Mouse (Mus musculus): ENCODE data around the gene Slc4a1. TPM values are rescaled to one million over a fixed set of nuclear protein-coding genes. Genes with fewer than 3 reads are reported as not detected.
A peak's percentile ranks its signal among the peaks of the same experiment; 100 is the strongest.

Gene Slc4a1
- total and polyA plus RNA-seq, 2 experiments from 2014 or later: 0.24 to 0.68 TPM

- Histone ChIP-seq H3K9me3 (ENCODE audit: low read length) (no peaks in the 10 kb centered on the region), H3K36me3 (ENCODE audit: insufficient read depth) (peaks cover 18% of the 10 kb centered on the region), H3K27me3 (ENCODE audit: insufficient read depth, low read length) (no peaks in the 10 kb centered on the region), H3K4me1 (ENCODE audit: insufficient read depth) (peaks cover 9% of the 10 kb centered on the region; the same call in 1 of the 2 replicates), H3K27ac (ENCODE audit: low read depth, low read length) (peak overlapping the region; percentile 99), H3K4me2 (ENCODE audit: low read depth) (peak overlapping the region; percentile 86), H3K4me3 (ENCODE audit: low read depth, low read length) (peak overlapping the region; percentile 95), H3K9ac (peak overlapping the region; percentile 99)
- no peak for TF ChIP-seq CTCF (IDR thresholded peaks at IDR 0.05; ENCODE audit: low read depth)
- DNase-seq (peak; percentile 63), ATAC-seq (peak; percentile 5; the same call in 1 of the 2 replicates)
- under 1% methylated on average over 73 of the region's 84 CpGs for WGBS
Measured at GRCm38 (mm10) chr11:102318576-102319409, 47.2 kb downstream of the Slc4a1 start.

GRCm38 (mm10) chr11:102317901-102318575 is 48.0 kb downstream of the Slc4a1 start:
- ATAC-seq: peak; percentile 28
- WGBS: 3% methylated on average over 40 of the region's 77 CpGs

GRCm38 (mm10) chr11:102317298-102317900 is 48.6 kb downstream of the Slc4a1 start:
- Histone ChIP-seq H3K4me3 (ENCODE audit: low read depth, low read length) (peak overlapping the region; percentile 95), H3K27me3 (ENCODE audit: insufficient read depth, low read length) (no peaks in the 10 kb centered on the region), H3K9ac (peak overlapping the region; percentile 99), H3K4me1 (ENCODE audit: insufficient read depth) (peaks cover 9% of the 10 kb centered on the region; the same call in 1 of the 2 replicates), H3K27ac (ENCODE audit: low read depth, low read length) (peak overlapping the region; percentile 99), H3K4me2 (ENCODE audit: low read depth) (peak overlapping the region; percentile 86), H3K9me3 (ENCODE audit: low read length) (no peaks in the 10 kb centered on the region), H3K36me3 (ENCODE audit: insufficient read depth) (peaks cover 32% of the 10 kb centered on the region)
- peak; percentile 33 for ATAC-seq
- 2% methylated on average over 48 of the region's 87 CpGs for WGBS
- TF ChIP-seq CTCF (IDR thresholded peaks at IDR 0.05; ENCODE audit: low read depth): peak; percentile 15; the same call in 1 of the 2 replicates
- peak; percentile 63 for DNase-seq

More at GRCm38 (mm10) chr11:102317901-102318575, 48.0 kb downstream of the Slc4a1 start:
- Histone ChIP-seq H3K9me3 (ENCODE audit: low read length) (no peaks in the 10 kb centered on the region), H3K4me2 (ENCODE audit: low read depth) (peak overlapping the region; percentile 86), H3K27me3 (ENCODE audit: insufficient read depth, low read length) (no peaks in the 10 kb centered on the region), H3K36me3 (ENCODE audit: insufficient read depth) (peaks cover 26% of the 10 kb centered on the region), H3K9ac (peak overlapping the region; percentile 99), H3K27ac (ENCODE audit: low read depth, low read length) (peak overlapping the region; percentile 99), H3K4me1 (ENCODE audit: insufficient read depth) (peaks cover 9% of the 10 kb centered on the region; the same call in 1 of the 2 replicates), H3K4me3 (ENCODE audit: low read depth, low read length) (peak overlapping the region; percentile 95)
- no peak for TF ChIP-seq CTCF (IDR thresholded peaks at IDR 0.05; ENCODE audit: low read depth)
- peak; percentile 76 for DNase-seq

GRCm38 (mm10) chr11:102316572-102317297 is 49.3 kb downstream of the Slc4a1 start:
- no peaks in the 10 kb centered on the region for H3K9me3 ChIP-seq (ENCODE audit: low read length)
- TF ChIP-seq CTCF (IDR thresholded peaks at IDR 0.05; ENCODE audit: low read depth): peak; percentile 41
- peak; percentile 53 for ATAC-seq
- peaks cover 9% of the 10 kb centered on the region; the same call in 1 of the 2 replicates for H3K4me1 ChIP-seq (ENCODE audit: insufficient read depth)
- H3K27ac ChIP-seq (ENCODE audit: low read depth, low read length): peak overlapping the region; percentile 99
- peaks cover 34% of the 10 kb centered on the region for H3K36me3 ChIP-seq (ENCODE audit: insufficient read depth)
- peak overlapping the region; percentile 99 for H3K9ac ChIP-seq
- peak overlapping the region; percentile 95 for H3K4me3 ChIP-seq (ENCODE audit: low read depth, low read length)
- DNase-seq: peak; percentile 91
- WGBS: under 1% methylated on average over 38 of the region's 80 CpGs
- H3K4me2 ChIP-seq (ENCODE audit: low read depth): peak overlapping the region; percentile 86
- H3K27me3 ChIP-seq (ENCODE audit: insufficient read depth, low read length): no peaks in the 10 kb centered on the region

GRCm38 (mm10) chr11:102315690-102316571 is 50.1 kb downstream of the Slc4a1 start:
- Histone ChIP-seq H3K4me3 (ENCODE audit: low read depth, low read length) (peak overlapping the region; percentile 95), H3K27ac (ENCODE audit: low read depth, low read length) (peak overlapping the region; percentile 99), H3K27me3 (ENCODE audit: insufficient read depth, low read length) (no peaks in the 10 kb centered on the region), H3K4me1 (ENCODE audit: insufficient read depth) (peaks cover 9% of the 10 kb centered on the region; the same call in 1 of the 2 replicates), H3K9me3 (ENCODE audit: low read length) (no peaks in the 10 kb centered on the region), H3K9ac (peak overlapping the region; percentile 99), H3K4me2 (ENCODE audit: low read depth) (peak overlapping the region; percentile 86), H3K36me3 (ENCODE audit: insufficient read depth) (peaks cover 37% of the 10 kb centered on the region)
- ATAC-seq (no peak), DNase-seq (no peak)
- 6% methylated on average over 14 of the region's 14 CpGs for WGBS
- TF ChIP-seq CTCF (IDR thresholded peaks at IDR 0.05; ENCODE audit: low read depth): no peak

Data from forebrain, postnatal 0 days (tissue).